Mouse (Mus musculus) lung, embryonic 15.5 days (tissue): Measurements from ENCODE around the gene Spsb1. TPM values are rescaled to one million over a fixed set of nuclear protein-coding genes. Genes with fewer than 3 reads are reported as not detected.
A peak's percentile ranks its signal among the peaks of the same experiment; 100 is the strongest.

Experiments used
- ATAC-seq: fragments of 200-750 bp; cut with Nextera tagmentation; 2 replicates; pipeline ENCODE4 v1.8.0; 2017; ENCODE audit warnings: moderate number of reproducible peaks, borderline replicate concordance; ENCODE audit not compliant: low FRiP score, low TSS enrichment; ENCODE audit errors: extremely low read depth
- H3K27ac ChIP-seq: fragments of 300-500 bp; sonication (generic); 2 replicates; pipeline ENCODE4 v1.5.1; 2015; ENCODE audit warnings: moderate library complexity, mild to moderate bottlenecking, inconsistent platforms
- H3K27me3 ChIP-seq: fragments of 300-500 bp; sonication (generic); 2 replicates; pipeline ENCODE4 v1.6.1; 2015; ENCODE audit warnings: inconsistent platforms
- H3K36me3 ChIP-seq: fragments of 300-500 bp; sonication (generic); 2 replicates; pipeline ENCODE4 v1.6.1; 2015; ENCODE audit warnings: inconsistent platforms
- H3K4me1 ChIP-seq: fragments of 300-500 bp; sonication (generic); 2 replicates; pipeline ENCODE4 v1.6.1; 2015; ENCODE audit warnings: inconsistent platforms
- H3K4me2 ChIP-seq: fragments of 300-500 bp; sonication (generic); 2 replicates; pipeline ENCODE4 v1.6.1; 2015; ENCODE audit warnings: inconsistent platforms, mild to moderate bottlenecking, moderate library complexity
- H3K4me3 ChIP-seq: fragments of 300-500 bp; sonication (generic); 2 replicates; pipeline ENCODE4 v1.5.1; 2015; ENCODE audit warnings: mild to moderate bottlenecking, inconsistent platforms
- H3K9ac ChIP-seq: fragments of 300-500 bp; sonication (generic); 2 replicates; pipeline ENCODE4 v1.6.1; 2015; ENCODE audit warnings: inconsistent platforms
- H3K9me3 ChIP-seq: fragments of 300-500 bp; sonication (generic); 2 replicates; pipeline ENCODE4 v1.6.1; 2016; ENCODE audit warnings: inconsistent platforms
- WGBS: fragments of 180-500 bp; shearing (Covaris S2); methylation state at CpG from one replicate; pipeline ENCODE4 v1.1.7; 2015; 5-methylcytosine and 5-hydroxymethylcytosine counted together
- polyA plus RNA-seq: library from polyadenylated mRNA; unstranded; fragments of >200 nt; fragmentation: Nextera tagmentation; extraction: Ambion mirVana; gene quantifications from 2 replicates; pipeline ENCODE4 v1.2.1, GENCODE M21; 2015

The Spsb1 gene
- 15.6 and 15.7 TPM in 2 replicates for polyA plus RNA-seq

GRCm38 (mm10) chr4:149954893-149955439, at the start of gene Spsb1:
Gene Spsb1, minus strand, starts transcription at chr4:149955043.
- peak within 1 kb of the TSS; percentile 69 for H3K27ac ChIP-seq
- H3K4me3 ChIP-seq, result peak within 1 kb of the TSS; percentile 65
- H3K4me2 ChIP-seq, result peak within 1 kb of the TSS; percentile 98
- peaks cover 35% of the 10 kb centered on the region for H3K27me3 ChIP-seq
- H3K9ac ChIP-seq, result peak within 1 kb of the TSS; percentile 71
- no peaks in the 10 kb centered on the region for H3K36me3 ChIP-seq
- WGBS, result under 1% methylated on average over 51 of the region's 51 CpGs
- H3K9me3 ChIP-seq, result no peaks in the 10 kb centered on the region
- peaks cover 34% of the 10 kb centered on the region for H3K4me1 ChIP-seq
- ATAC-seq, result peak; percentile 92

- no peak overlapping the region for H3K9ac ChIP-seq
- H3K4me1 ChIP-seq, result peaks cover 84% of the 10 kb centered on the region
- H3K9me3 ChIP-seq, result no peaks in the 10 kb centered on the region
- 68% methylated on average over 4 of the region's 4 CpGs for WGBS
- H3K4me3 ChIP-seq, result no peak overlapping the region
- H3K4me2 ChIP-seq, result peak overlapping the region; percentile 41
- no peak for ATAC-seq
- H3K36me3 ChIP-seq, result no peaks in the 10 kb centered on the region
- peak overlapping the region; percentile 59 for H3K27ac ChIP-seq
- H3K27me3 ChIP-seq, result no peaks in the 10 kb centered on the region
These were observed 48.8 kb upstream of the Spsb1 start for GRCm38 (mm10) chr4:150003641-150004040.

GRCm38 (mm10) chr4:150003021-150003580, 48.3 kb upstream of the Spsb1 start:
- Histone ChIP-seq H3K4me2 (peak overlapping the region; percentile 41), H3K9me3 (no peaks in the 10 kb centered on the region), H3K4me1 (peaks cover 83% of the 10 kb centered on the region), H3K27me3 (no peaks in the 10 kb centered on the region), H3K27ac (peak overlapping the region; percentile 59), H3K4me3 (peak overlapping the region; percentile 28), H3K36me3 (no peaks in the 10 kb centered on the region), H3K9ac (no peak overlapping the region)
- WGBS, result 8% methylated on average over 7 of the region's 7 CpGs
- peak; percentile 16; the same call in 1 of the 2 replicates for ATAC-seq

- 47% methylated on average over 12 of the region's 12 CpGs for WGBS
- no peaks in the 10 kb centered on the region for H3K9me3 ChIP-seq
- peak overlapping the region; percentile 41 for H3K4me2 ChIP-seq
- H3K27ac ChIP-seq, result peak overlapping the region; percentile 59
- peak overlapping the region; percentile 28 for H3K4me3 ChIP-seq
- H3K9ac ChIP-seq, result peak overlapping the region; percentile 24; the same call in 1 of the 2 replicates
- no peak for ATAC-seq
- H3K27me3 ChIP-seq, result no peaks in the 10 kb centered on the region
- H3K36me3 ChIP-seq, result no peaks in the 10 kb centered on the region
- H3K4me1 ChIP-seq, result peaks cover 76% of the 10 kb centered on the region
These were observed 47.2 kb upstream of the Spsb1 start for GRCm38 (mm10) chr4:150002021-150002528.

- WGBS, result 34% methylated on average over 10 of the region's 10 CpGs
- Histone ChIP-seq H3K9me3 (no peaks in the 10 kb centered on the region), H3K9ac (no peak overlapping the region; the same call in 1 of the 2 replicates), H3K4me2 (peak overlapping the region; percentile 41), H3K27me3 (no peaks in the 10 kb centered on the region), H3K4me3 (peak overlapping the region; percentile 28), H3K4me1 (peaks cover 79% of the 10 kb centered on the region), H3K36me3 (no peaks in the 10 kb centered on the region), H3K27ac (peak overlapping the region; percentile 59)
- no peak for ATAC-seq
These were observed 46.5 kb upstream of the Spsb1 start for GRCm38 (mm10) chr4:150001221-150001860.

GRCm38 (mm10) chr4:149999931-150000555, 45.2 kb upstream of the Spsb1 start:
- Histone ChIP-seq H3K36me3 (no peaks in the 10 kb centered on the region), H3K27ac (peak overlapping the region; percentile 59; the same call in 1 of the 2 replicates), H3K4me1 (peaks cover 73% of the 10 kb centered on the region), H3K4me2 (peak overlapping the region; percentile 41; the same call in 1 of the 2 replicates), H3K9me3 (no peaks in the 10 kb centered on the region), H3K4me3 (no peak overlapping the region), H3K9ac (no peak overlapping the region), H3K27me3 (no peaks in the 10 kb centered on the region)
- 73% methylated on average over 15 of the region's 15 CpGs for WGBS
- no peak for ATAC-seq

GRCm38 (mm10) chr4:149999510-149999900, 44.7 kb upstream of the Spsb1 start:
- peaks cover 68% of the 10 kb centered on the region for H3K4me1 ChIP-seq
- no peak for ATAC-seq
- 73% methylated on average over 9 of the region's 9 CpGs for WGBS

GRCm38 (mm10) chr4:149998786-149999509, 44.1 kb upstream of the Spsb1 start:
- H3K4me1 ChIP-seq, result peaks cover 63% of the 10 kb centered on the region
- 82% methylated on average over 14 of the region's 14 CpGs for WGBS
- H3K4me3 ChIP-seq, result no peak overlapping the region
- no peaks in the 10 kb centered on the region for H3K36me3 ChIP-seq
- no peak overlapping the region for H3K27ac ChIP-seq
- ATAC-seq, result no peak
- H3K27me3 ChIP-seq, result no peaks in the 10 kb centered on the region
- H3K9ac ChIP-seq, result no peak overlapping the region
- H3K9me3 ChIP-seq, result no peaks in the 10 kb centered on the region
- H3K4me2 ChIP-seq, result no peak overlapping the region

More at GRCm38 (mm10) chr4:149999510-149999900, 44.7 kb upstream of the Spsb1 start:
- Histone ChIP-seq H3K36me3 (no peaks in the 10 kb centered on the region), H3K4me3 (no peak overlapping the region), H3K9ac (no peak overlapping the region), H3K27me3 (no peaks in the 10 kb centered on the region), H3K4me2 (no peak overlapping the region), H3K27ac (no peak overlapping the region), H3K9me3 (no peaks in the 10 kb centered on the region)

GRCm38 (mm10) chr4:149997999-149998398, 43.2 kb upstream of the Spsb1 start:
- no peak overlapping the region for H3K4me2 ChIP-seq
- H3K27ac ChIP-seq, result no peak overlapping the region
- no peak overlapping the region for H3K4me3 ChIP-seq
- H3K27me3 ChIP-seq, result no peaks in the 10 kb centered on the region
- H3K9ac ChIP-seq, result no peak overlapping the region
- 0 out of 2 replicates have a peak, but pooled peaks cover 6% of the 10 kb centered on the region for H3K36me3 ChIP-seq
- H3K4me1 ChIP-seq, result peaks cover 55% of the 10 kb centered on the region
- no peaks in the 10 kb centered on the region for H3K9me3 ChIP-seq
- WGBS, result 57% methylated on average over 10 of the region's 10 CpGs
- ATAC-seq, result no peak

GRCm38 (mm10) chr4:149996440-149996839, 41.6 kb upstream of the Spsb1 start:
- no peak for ATAC-seq
- H3K9me3 ChIP-seq, result no peaks in the 10 kb centered on the region
- WGBS, result 50% methylated on average over 7 of the region's 7 CpGs
- H3K27me3 ChIP-seq, result no peaks in the 10 kb centered on the region
- 0 out of 2 replicates have a peak, but pooled peaks cover 6% of the 10 kb centered on the region for H3K36me3 ChIP-seq
- H3K4me1 ChIP-seq, result peaks cover 53% of the 10 kb centered on the region
- no peak overlapping the region for H3K4me2 ChIP-seq
- no peak overlapping the region for H3K4me3 ChIP-seq
- H3K27ac ChIP-seq, result no peak overlapping the region
- H3K9ac ChIP-seq, result no peak overlapping the region

- ATAC-seq, result no peak
- Histone ChIP-seq H3K4me1 (peaks cover 53% of the 10 kb centered on the region), H3K36me3 (0 out of 2 replicates have a peak, but pooled peaks cover 6% of the 10 kb centered on the region), H3K27ac (no peak overlapping the region), H3K4me3 (no peak overlapping the region), H3K9me3 (no peaks in the 10 kb centered on the region), H3K9ac (no peak overlapping the region), H3K27me3 (no peaks in the 10 kb centered on the region), H3K4me2 (no peak overlapping the region)
- 82% methylated on average over 7 of the region's 7 CpGs for WGBS
These were observed 41.1 kb upstream of the Spsb1 start for GRCm38 (mm10) chr4:149995911-149996310.
